Mouse (Mus musculus) heart, embryonic 15.5 days (tissue): ENCODE results near the gene BC035044. TPM values are rescaled to one million over a fixed set of nuclear protein-coding genes. Genes with fewer than 3 reads are reported as not detected.
"Not testable (repeated sequence)": the region's sequence is repeated elsewhere in the genome, so short reads cannot be mapped to it uniquely, and the experiment has no call there.

Experiments used
- ATAC-seq: fragments of 200-750 bp; cut with Nextera tagmentation; replicated peaks from 2 replicates; pipeline ENCODE4 v1.8.0; 2017; ENCODE audit warnings: low read depth, moderate TSS enrichment; ENCODE audit not compliant: insufficient number of reproducible peaks, insufficient read depth, low FRiP score
- H3K27ac ChIP-seq: fragments of 300-500 bp; sonication (generic); 2 replicates; pipeline ENCODE4 v1.5.1; 2015; ENCODE audit warnings: mild to moderate bottlenecking, inconsistent platforms
- H3K27me3 ChIP-seq: fragments of 300-500 bp; sonication (generic); 2 replicates; pipeline ENCODE4 v1.6.1; 2015; ENCODE audit warnings: inconsistent platforms
- H3K36me3 ChIP-seq: fragments of 300-500 bp; sonication (generic); 2 replicates; pipeline ENCODE4 v1.6.1; 2015; ENCODE audit warnings: mild to moderate bottlenecking, inconsistent platforms
- H3K4me1 ChIP-seq: fragments of 300-500 bp; sonication (generic); replicated peaks from 2 replicates; pipeline ENCODE4 v1.6.1; 2015; ENCODE audit warnings: inconsistent platforms
- H3K4me2 ChIP-seq: fragments of 300-500 bp; sonication (generic); 2 replicates; pipeline ENCODE4 v1.6.1; 2015; ENCODE audit warnings: inconsistent platforms, mild to moderate bottlenecking, moderate library complexity
- H3K4me3 ChIP-seq: fragments of 300-500 bp; sonication (generic); 2 replicates; pipeline ENCODE4 v1.5.1; 2015; ENCODE audit warnings: mild to moderate bottlenecking, inconsistent platforms
- H3K9ac ChIP-seq: fragments of 300-500 bp; sonication (generic); 2 replicates; pipeline ENCODE4 v1.6.1; 2015; ENCODE audit warnings: mild to moderate bottlenecking, inconsistent platforms
- H3K9me3 ChIP-seq: fragments of 300-500 bp; sonication (generic); replicated peaks from 2 replicates; pipeline ENCODE4 v1.6.1; 2016; ENCODE audit warnings: inconsistent platforms
- WGBS: fragments of 180-500 bp; shearing (Covaris S2); methylation state at CpG from one replicate; pipeline ENCODE4 v1.1.7; 2015; ENCODE audit warnings: mixed read lengths; 5-methylcytosine and 5-hydroxymethylcytosine counted together
- polyA plus RNA-seq: library from polyadenylated mRNA; unstranded; fragments of >200 nt; fragmentation: Nextera tagmentation; extraction: Ambion mirVana; gene quantifications from 2 replicates; pipeline ENCODE4 v1.2.1, GENCODE M21; 2015

Gene BC035044
- polyA plus RNA-seq, 1 experiment from 2014 or later: 0.18 TPM

DNA sequence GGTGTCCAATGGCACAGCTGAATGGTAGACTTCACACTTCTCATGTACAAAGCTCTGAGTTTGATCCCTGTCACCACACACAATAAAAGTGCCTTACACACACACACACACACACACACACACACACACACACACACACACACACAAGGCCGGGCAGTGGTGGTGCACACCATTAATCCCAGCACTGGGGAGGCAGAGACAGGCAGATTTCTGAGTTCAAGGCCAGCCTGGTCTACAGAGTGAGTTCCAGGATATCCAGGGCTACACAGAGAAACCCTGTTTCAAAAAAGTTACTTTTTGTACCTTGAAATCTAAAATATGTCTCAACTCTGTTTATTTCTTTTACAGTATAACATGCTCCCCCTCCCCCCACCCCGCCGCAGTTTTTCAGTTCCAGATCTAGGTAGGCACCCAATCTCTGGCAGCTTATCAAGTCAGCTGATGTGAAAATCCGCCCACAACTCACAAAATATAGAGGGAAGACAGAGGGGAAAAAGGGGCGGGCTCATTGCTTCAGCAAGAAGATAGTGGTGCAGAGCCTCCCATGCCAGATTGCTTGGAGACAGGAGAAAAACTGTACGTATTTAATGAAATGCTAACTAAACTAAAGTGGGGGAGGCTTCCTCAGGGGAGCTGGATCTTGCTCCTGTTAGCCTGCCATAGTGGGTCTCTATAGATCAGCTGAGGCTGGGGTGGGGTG lies 3.7 kb downstream of the BC035044 start, which contains the start of gene Clec2i:
Gene Clec2i, plus strand, starts transcription at position 498 of the 700 bp plus-strand sequence.
- H3K4me2 ChIP-seq, H3K4me1 ChIP-seq, ATAC-seq, H3K27me3 ChIP-seq, H3K36me3 ChIP-seq, H3K9me3 ChIP-seq, H3K9ac ChIP-seq, H3K4me3 ChIP-seq, H3K27ac ChIP-seq: not testable (repeated sequence)
- 77% methylated on average over 6 of the region's 6 CpGs for WGBS

DNA sequence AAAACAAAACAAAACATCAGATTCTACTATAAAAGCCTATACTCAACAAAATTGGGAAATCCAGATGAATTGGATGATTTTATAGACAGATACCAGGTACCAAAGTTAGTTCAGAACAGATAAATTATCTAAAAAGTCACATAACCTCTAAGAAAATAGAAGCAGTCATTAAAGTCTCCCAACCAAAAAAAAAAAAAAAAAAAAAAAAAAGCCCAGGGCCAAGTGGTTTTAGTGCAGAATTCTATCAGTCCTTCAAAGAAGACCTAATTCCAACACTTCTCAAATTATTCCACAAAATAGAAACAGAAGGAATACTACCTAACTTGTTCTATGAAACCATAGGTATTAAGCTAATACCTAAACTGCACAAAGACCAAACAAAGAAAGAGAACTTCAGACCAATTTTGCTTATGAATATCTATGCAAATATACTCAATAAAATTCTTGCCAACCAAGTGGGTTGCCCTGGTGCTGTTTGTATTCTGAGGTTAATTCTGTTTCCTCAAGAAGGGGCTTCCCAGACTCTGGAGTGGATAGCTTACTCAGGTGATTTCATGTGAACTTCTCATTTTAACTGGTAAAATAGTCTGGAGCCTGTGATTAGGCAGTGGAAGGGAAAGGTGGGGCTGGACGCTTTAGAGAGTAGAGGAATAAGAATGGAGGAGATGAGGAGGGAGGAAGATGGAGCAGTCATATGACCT lies 18.9 kb downstream of the BC035044 start:
- H3K27ac ChIP-seq: no peak overlapping the region
- no peaks in the 10 kb centered on the region for H3K27me3 ChIP-seq
- H3K4me2 ChIP-seq: no peak overlapping the region
- no peaks in the 10 kb centered on the region for H3K36me3 ChIP-seq
- no peaks in the 10 kb centered on the region for H3K4me1 ChIP-seq
- H3K9ac ChIP-seq: no peak overlapping the region
- no peak overlapping the region for H3K4me3 ChIP-seq
- WGBS: 75% methylated on average over 1 of the region's 1 CpGs
- H3K9me3 ChIP-seq: no peaks in the 10 kb centered on the region
- no peak for ATAC-seq

DNA sequence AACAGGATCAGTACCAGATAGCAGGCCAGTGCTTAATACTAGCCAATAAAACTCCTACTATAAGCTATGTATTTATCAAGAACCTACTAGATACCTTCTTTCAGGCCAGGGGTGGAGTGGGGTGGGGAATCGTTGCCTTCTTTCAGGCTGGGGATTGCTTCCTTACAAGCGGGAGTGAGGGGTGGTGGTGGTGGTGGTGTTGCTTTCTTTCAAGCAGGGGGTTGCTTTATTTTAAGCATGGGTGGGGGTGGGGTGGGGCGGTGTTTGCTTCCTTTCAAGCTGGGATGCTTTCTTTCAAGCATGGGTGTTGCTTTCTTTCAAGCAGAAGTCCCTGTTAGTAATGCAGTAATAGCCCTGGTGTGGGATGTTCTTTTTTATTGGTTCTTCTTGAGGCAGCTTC lies 22.1 kb downstream of the BC035044 start:
- no peaks in the 10 kb centered on the region for H3K36me3 ChIP-seq
- no peak overlapping the region for H3K4me2 ChIP-seq
- no peaks in the 10 kb centered on the region for H3K9me3 ChIP-seq
- no peak overlapping the region for H3K4me3 ChIP-seq
- no peaks in the 10 kb centered on the region for H3K4me1 ChIP-seq
- H3K27ac ChIP-seq: no peak overlapping the region
- H3K27me3 ChIP-seq: no peaks in the 10 kb centered on the region
- WGBS: 23% methylated on average over 3 of the region's 3 CpGs
- no peak overlapping the region for H3K9ac ChIP-seq
- no peak for ATAC-seq

DNA sequence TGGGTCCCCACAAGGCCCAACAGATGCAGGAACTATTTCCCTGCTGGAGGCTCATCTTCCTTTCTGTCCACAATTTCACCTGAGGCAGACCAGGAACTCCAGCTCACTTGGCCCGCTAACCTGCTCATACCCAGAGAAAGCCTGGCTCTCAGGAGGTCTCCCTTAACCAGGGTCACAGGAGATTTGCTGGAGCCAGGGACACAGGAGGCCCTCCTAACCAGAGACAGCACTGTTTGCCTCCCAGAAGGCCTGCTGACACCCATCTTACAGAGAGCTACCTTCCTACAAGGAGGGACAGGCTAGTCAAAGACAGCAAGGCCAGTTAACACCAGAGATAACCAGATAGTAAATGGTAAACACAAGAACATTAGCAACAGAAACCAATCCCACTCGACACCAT lies 33.0 kb downstream of the BC035044 start:
- 85% methylated on average over 2 of the region's 2 CpGs for WGBS
- H3K27me3 ChIP-seq: no peaks in the 10 kb centered on the region; the same call in 1 of the 2 replicates
- H3K27ac ChIP-seq: no peak overlapping the region

DNA sequence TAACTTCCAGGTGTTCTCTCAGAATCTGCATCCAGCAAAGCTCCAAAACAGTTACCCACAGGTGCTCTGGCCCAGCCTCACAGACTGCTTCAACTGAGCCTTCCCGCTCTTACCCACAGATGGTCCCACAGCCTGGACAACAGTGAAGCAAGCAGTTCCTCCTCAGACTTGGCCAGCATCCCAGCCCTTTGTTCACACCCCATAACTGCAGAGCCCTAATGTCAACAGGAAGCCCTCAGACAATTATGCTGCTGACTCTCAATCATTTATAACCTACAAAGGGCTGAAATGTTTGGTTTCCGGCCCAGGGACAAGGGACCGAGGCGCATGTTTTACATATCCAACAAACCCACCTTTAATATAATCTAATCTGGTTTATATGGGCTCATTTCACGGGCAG lies 34.7 kb downstream of the BC035044 start:
- Histone ChIP-seq H3K27me3 (no peaks in the 10 kb centered on the region; the same call in 1 of the 2 replicates), H3K36me3 (no peaks in the 10 kb centered on the region), H3K4me2 (no peak overlapping the region), H3K9ac (no peak overlapping the region), H3K9me3 (no peaks in the 10 kb centered on the region), H3K4me3 (no peak overlapping the region), H3K27ac (peak overlapping the region; percentile 45; the same call in 1 of the 2 replicates), H3K4me1 (peaks cover 8% of the 10 kb centered on the region)
- peak; percentile 76 for ATAC-seq
- WGBS: 35% methylated on average over 5 of the region's 5 CpGs

More for the DNA sequence above, 33.0 kb downstream of the BC035044 start:
- ATAC-seq: no peak
- Histone ChIP-seq H3K4me1 (peaks cover 5% of the 10 kb centered on the region), H3K9me3 (no peaks in the 10 kb centered on the region), H3K36me3 (no peaks in the 10 kb centered on the region), H3K4me3 (no peak overlapping the region), H3K9ac (no peak overlapping the region), H3K4me2 (no peak overlapping the region)

DNA sequence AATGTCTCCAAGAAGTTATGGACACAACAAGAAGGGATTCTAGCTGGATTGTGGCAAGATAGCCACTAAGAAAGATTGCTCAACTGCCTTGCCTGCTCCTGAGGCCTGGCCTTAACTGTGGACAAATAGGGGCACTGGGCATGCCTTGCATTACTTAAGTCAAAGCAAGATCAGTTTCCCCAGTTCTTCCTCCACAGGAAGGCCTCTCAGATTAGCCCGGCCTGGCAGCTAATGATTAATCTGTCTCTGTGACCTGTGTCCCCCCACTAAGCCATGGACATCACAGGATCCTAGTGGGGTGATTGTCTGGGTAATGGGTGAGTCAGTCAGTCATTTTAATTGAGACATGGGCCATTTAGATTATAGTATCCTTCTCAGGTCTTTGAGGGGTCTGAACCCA lies 35.4 kb downstream of the BC035044 start:
- Histone ChIP-seq H3K27me3 (no peaks in the 10 kb centered on the region; the same call in 1 of the 2 replicates), H3K9me3 (no peaks in the 10 kb centered on the region), H3K9ac (no peak overlapping the region), H3K4me1 (peaks cover 14% of the 10 kb centered on the region), H3K27ac (no peak overlapping the region), H3K4me3 (no peak overlapping the region), H3K4me2 (no peak overlapping the region), H3K36me3 (no peaks in the 10 kb centered on the region)
- no peak for ATAC-seq
- 68% methylated on average over 1 of the region's 1 CpGs for WGBS

DNA sequence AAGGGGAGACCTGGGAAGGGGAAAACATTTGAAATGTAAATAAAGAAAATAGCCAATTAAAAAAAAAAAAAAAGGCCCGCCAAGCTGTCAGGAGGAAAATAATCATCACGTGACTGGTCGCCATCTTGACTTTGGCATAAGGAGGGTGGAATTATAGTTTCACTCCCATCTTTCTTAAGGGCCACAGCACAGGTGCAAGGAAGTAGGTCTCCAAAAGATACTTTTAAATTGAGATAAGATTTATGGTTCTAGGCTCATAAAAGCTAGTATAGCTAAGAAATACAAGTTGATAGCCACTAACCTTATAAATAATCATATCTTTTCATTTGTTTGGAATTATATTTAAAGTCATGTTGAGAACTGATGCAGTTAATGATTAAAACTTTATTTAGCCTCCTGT lies 36.0 kb downstream of the BC035044 start:
- no peak overlapping the region for H3K9ac ChIP-seq
- 90% methylated on average over 3 of the region's 3 CpGs for WGBS
- H3K4me2 ChIP-seq: no peak overlapping the region
- no peak for ATAC-seq
- H3K27ac ChIP-seq: no peak overlapping the region
- no peaks in the 10 kb centered on the region; the same call in 1 of the 2 replicates for H3K27me3 ChIP-seq
- H3K9me3 ChIP-seq: no peaks in the 10 kb centered on the region
- no peaks in the 10 kb centered on the region for H3K36me3 ChIP-seq
- peaks cover 18% of the 10 kb centered on the region for H3K4me1 ChIP-seq
- H3K4me3 ChIP-seq: no peak overlapping the region

DNA sequence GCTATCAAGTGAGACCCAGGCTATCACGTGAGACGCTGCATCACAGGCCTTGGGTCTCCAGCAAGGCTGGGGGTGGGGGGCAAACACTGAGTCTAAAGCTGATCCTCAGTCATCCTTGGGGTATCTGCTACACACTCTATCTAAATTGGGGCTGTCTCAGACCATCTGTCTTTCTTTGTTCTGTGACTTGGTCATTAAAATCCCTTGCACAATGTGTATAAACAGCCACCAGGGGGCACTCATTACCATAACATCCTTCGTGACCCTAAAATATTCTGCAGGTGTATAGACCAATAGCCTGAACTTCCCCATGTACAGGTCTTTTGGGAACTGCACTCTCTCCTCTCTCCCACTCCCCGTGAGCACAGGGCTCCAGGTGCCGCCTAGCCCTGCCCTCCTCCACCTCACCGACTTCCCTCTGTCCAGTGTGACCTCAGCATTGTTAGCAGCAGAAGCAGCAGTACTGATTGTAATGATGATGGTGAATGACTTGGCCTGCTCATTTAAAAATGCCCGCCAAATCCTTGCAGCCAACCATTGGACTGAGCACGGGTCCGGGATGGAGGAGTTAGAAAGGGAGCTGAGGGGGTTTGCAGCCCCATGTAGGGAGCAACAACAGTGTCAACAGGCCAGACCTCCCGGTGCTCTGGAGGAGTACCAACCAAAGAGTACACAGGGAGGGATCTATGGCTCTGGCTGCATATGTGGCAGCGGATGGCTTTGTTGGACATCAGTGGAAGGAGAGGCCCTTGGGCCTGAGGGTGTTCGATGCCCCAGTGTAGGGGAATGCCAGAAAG lies 36.7 kb downstream of the BC035044 start:
- WGBS: 43% methylated on average over 12 of the region's 12 CpGs
- H3K27ac ChIP-seq: no peak overlapping the region
- H3K9ac ChIP-seq: no peak overlapping the region

DNA sequence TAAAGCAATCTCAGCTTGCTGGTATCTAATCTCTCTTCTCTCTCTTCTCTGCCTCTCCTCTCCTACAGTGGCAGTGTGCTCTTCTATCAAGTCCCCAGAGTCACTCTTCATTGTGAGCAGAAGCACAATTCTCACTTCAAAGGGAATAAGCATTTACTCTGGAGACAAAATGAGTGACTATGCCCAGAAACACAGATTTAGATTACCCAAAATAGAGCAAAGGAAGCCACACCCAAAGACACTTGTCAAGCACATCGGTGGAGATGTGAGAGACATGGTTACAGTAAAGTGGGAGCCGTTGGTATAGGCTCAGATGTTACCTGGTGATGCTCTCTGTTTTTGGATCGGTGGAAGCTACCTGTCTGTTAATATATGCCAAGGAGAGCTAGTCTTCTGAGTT lies 38.2 kb downstream of the BC035044 start:
- H3K36me3 ChIP-seq: no peaks in the 10 kb centered on the region
- whole genome bisulfite sequencing: 53% methylated on average over 3 of the region's 3 CpGs
- H3K4me3 ChIP-seq: no peak overlapping the region
- H3K4me1 ChIP-seq: peaks cover 18% of the 10 kb centered on the region
- H3K4me2 ChIP-seq: no peak overlapping the region
- H3K27me3 ChIP-seq: no peaks in the 10 kb centered on the region; the same call in 1 of the 2 replicates
- no peak overlapping the region for H3K27ac ChIP-seq
- no peak for ATAC-seq
- H3K9ac ChIP-seq: no peak overlapping the region
- H3K9me3 ChIP-seq: no peaks in the 10 kb centered on the region

More for the DNA sequence above, 36.7 kb downstream of the BC035044 start:
- ATAC-seq: no peak; the same call in 1 of the 2 replicates
- no peak overlapping the region for H3K4me2 ChIP-seq
- H3K4me1 ChIP-seq: peaks cover 18% of the 10 kb centered on the region
- H3K27me3 ChIP-seq: no peaks in the 10 kb centered on the region; the same call in 1 of the 2 replicates
- no peaks in the 10 kb centered on the region for H3K9me3 ChIP-seq
- no peaks in the 10 kb centered on the region for H3K36me3 ChIP-seq
- no peak overlapping the region for H3K4me3 ChIP-seq

DNA sequence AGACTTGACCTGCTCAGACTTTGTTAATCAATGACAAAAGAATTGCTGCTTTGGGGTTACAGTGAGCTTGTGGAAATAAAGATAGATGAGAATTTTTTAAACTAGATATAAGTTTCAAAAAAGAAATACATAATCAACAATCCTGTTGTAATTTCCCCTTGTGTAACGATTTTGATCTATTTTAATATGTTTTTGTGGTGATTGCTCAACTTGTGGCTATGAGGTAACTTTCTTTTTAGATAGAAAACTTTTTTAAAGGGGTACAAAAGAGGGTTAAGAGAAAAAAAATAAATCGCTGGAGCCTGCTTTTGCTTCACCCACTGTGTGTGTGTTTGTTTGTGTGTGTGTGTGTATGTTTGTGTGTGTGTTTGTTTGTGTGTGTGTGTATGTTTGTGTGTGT lies 39.8 kb downstream of the BC035044 start:
- peaks cover 15% of the 10 kb centered on the region for H3K4me1 ChIP-seq
- H3K27me3 ChIP-seq: no peaks in the 10 kb centered on the region; the same call in 1 of the 2 replicates
- H3K27ac ChIP-seq: peak overlapping the region; percentile 55; the same call in 1 of the 2 replicates
- no peak overlapping the region for H3K4me2 ChIP-seq
- H3K9ac ChIP-seq: no peak overlapping the region
- WGBS: 74% methylated on average over 2 of the region's 2 CpGs
- no peaks in the 10 kb centered on the region for H3K36me3 ChIP-seq
- no peaks in the 10 kb centered on the region for H3K9me3 ChIP-seq
- ATAC-seq: no peak
- no peak overlapping the region for H3K4me3 ChIP-seq

DNA sequence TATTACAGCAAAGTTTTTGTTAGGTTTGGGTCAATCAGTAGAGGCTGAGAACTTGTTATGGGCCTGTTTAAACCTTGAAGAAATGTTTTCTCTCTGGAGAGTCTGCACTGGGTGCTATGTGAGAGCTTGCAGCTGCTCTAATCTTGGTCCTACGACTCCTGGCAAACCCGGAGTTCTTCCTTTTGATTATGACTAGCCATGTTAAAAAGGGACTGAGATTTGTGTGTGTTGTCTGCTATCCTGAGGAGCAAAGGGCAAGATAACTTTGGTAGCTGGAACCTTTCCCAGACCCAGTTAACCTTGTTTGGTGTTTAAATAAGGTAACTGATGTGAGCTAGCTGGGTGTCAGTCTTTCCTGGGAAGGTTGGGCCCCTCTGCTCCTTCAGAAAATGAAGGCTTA lies 40.3 kb downstream of the BC035044 start:
- Histone ChIP-seq H3K27ac (peak overlapping the region; percentile 55; the same call in 1 of the 2 replicates), H3K36me3 (no peaks in the 10 kb centered on the region), H3K4me2 (no peak overlapping the region), H3K9ac (no peak overlapping the region), H3K4me1 (peaks cover 13% of the 10 kb centered on the region), H3K9me3 (no peaks in the 10 kb centered on the region), H3K27me3 (no peaks in the 10 kb centered on the region; the same call in 1 of the 2 replicates), H3K4me3 (no peak overlapping the region)
- 29% methylated on average over 2 of the region's 2 CpGs for WGBS
- ATAC-seq: no peak
